Mouse (Mus musculus) forebrain, embryonic 13.5 days (tissue): Measurements from ENCODE around the gene Qars. TPM values are rescaled to one million over a fixed set of nuclear protein-coding genes. Genes with fewer than 3 reads are reported as not detected.
A peak's percentile ranks its signal among the peaks of the same experiment; 100 is the strongest.

Experiments
- ATAC-seq: fragments of 200-750 bp; cut with Nextera tagmentation; 2 replicates; pipeline ENCODE4 v1.8.0; 2017
- H3K27ac ChIP-seq: fragments of 300-500 bp; sonication (generic); 2 replicates; pipeline ENCODE4 v1.5.1; 2015; ENCODE audit warnings: inconsistent platforms, mild to moderate bottlenecking, moderate library complexity
- H3K27me3 ChIP-seq: fragments of 300-500 bp; sonication (generic); 2 replicates; pipeline ENCODE4 v1.6.1; 2015; ENCODE audit warnings: mild to moderate bottlenecking, inconsistent platforms
- H3K36me3 ChIP-seq: fragments of 300-500 bp; sonication (generic); 2 replicates; pipeline ENCODE4 v1.6.1; 2015; ENCODE audit warnings: mild to moderate bottlenecking, inconsistent platforms; ENCODE audit not compliant: poor library complexity, severe bottlenecking
- H3K4me1 ChIP-seq: fragments of 300-500 bp; sonication (generic); 2 replicates; pipeline ENCODE4 v1.6.1; 2015; ENCODE audit warnings: inconsistent platforms
- H3K4me2 ChIP-seq: fragments of 300-500 bp; sonication (generic); 2 replicates; pipeline ENCODE4 v1.6.1; 2015; ENCODE audit warnings: inconsistent platforms, mild to moderate bottlenecking, moderate library complexity
- H3K4me3 ChIP-seq: fragments of 300-500 bp; sonication (generic); 2 replicates; pipeline ENCODE4 v1.5.1; 2015; ENCODE audit warnings: mild to moderate bottlenecking, inconsistent platforms
- H3K9ac ChIP-seq: fragments of 300-500 bp; sonication (generic); 2 replicates; pipeline ENCODE4 v1.6.1; 2015; ENCODE audit warnings: mild to moderate bottlenecking, inconsistent platforms
- H3K9me3 ChIP-seq: fragments of 300-500 bp; sonication (generic); replicated peaks from 2 replicates; pipeline ENCODE4 v1.6.1; 2016; ENCODE audit warnings: inconsistent platforms
- WGBS: fragments of 180-500 bp; shearing (Covaris S2); methylation state at CpG from one replicate; pipeline ENCODE4 v1.1.7; 2015; 5-methylcytosine and 5-hydroxymethylcytosine counted together
- polyA plus RNA-seq: library from polyadenylated mRNA; unstranded; fragments of >200 nt; fragmentation: Nextera tagmentation; extraction: Ambion mirVana; gene quantifications from 2 replicates; pipeline ENCODE4 v1.2.1, GENCODE M21; 2015

Qars gene
- 80.4 and 91.2 TPM in 2 replicates for polyA plus RNA-seq

GRCm38 (mm10) chr9:108507619-108508434 lies at the start of gene Qars:
Gene Qars, plus strand, starts transcription at chr9:108507706.
- peak within 1 kb of the TSS; percentile 52; the same call in 1 of the 2 replicates for H3K27ac ChIP-seq
- peak within 1 kb of the TSS; percentile 89 for H3K4me2 ChIP-seq
- peaks cover 41% of the 10 kb centered on the region for H3K36me3 ChIP-seq
- H3K9me3 ChIP-seq: no peaks in the 10 kb centered on the region
- H3K4me1 ChIP-seq: peaks cover 15% of the 10 kb centered on the region
- peak; percentile 97 for ATAC-seq
- no peaks in the 10 kb centered on the region for H3K27me3 ChIP-seq
- WGBS: under 1% methylated on average over 37 of the region's 37 CpGs
- H3K4me3 ChIP-seq: peak within 1 kb of the TSS; percentile 69
- peak within 1 kb of the TSS; percentile 78 for H3K9ac ChIP-seq

GRCm38 (mm10) chr9:108459939-108460318 lies 47.6 kb upstream of the Qars start:
- Histone ChIP-seq H3K36me3 (peaks cover 22% of the 10 kb centered on the region), H3K4me3 (peak overlapping the region; percentile 85), H3K9ac (no peak overlapping the region), H3K4me2 (peak overlapping the region; percentile 85), H3K4me1 (peaks cover 18% of the 10 kb centered on the region), H3K27me3 (no peaks in the 10 kb centered on the region), H3K9me3 (no peaks in the 10 kb centered on the region), H3K27ac (peak overlapping the region; percentile 72; the same call in 1 of the 2 replicates)
- WGBS: 90% methylated on average over 1 of the region's 1 CpGs
- ATAC-seq: peak; percentile 27

GRCm38 (mm10) chr9:108460319-108461178 lies 47.0 kb upstream of the Qars start, which contains the start of gene Ccdc71:
Gene Ccdc71, plus strand, starts transcription at chr9:108460527.
- H3K27ac ChIP-seq: peak within 1 kb of the TSS; percentile 72
- peak within 1 kb of the TSS; percentile 85 for H3K4me2 ChIP-seq
- H3K36me3 ChIP-seq: peaks cover 28% of the 10 kb centered on the region
- WGBS: under 1% methylated on average over 52 of the region's 52 CpGs
- peaks cover 18% of the 10 kb centered on the region for H3K4me1 ChIP-seq
- no peaks in the 10 kb centered on the region for H3K27me3 ChIP-seq
- peak; percentile 85 for ATAC-seq
- H3K9me3 ChIP-seq: no peaks in the 10 kb centered on the region
- peak within 1 kb of the TSS; percentile 79 for H3K9ac ChIP-seq
- H3K4me3 ChIP-seq: peak within 1 kb of the TSS; percentile 85

GRCm38 (mm10) chr9:108461181-108461631 lies 46.3 kb upstream of the Qars start, which contains the start of gene Klhdc8b:
Gene Klhdc8b, minus strand, starts transcription at chr9:108461581.
- Histone ChIP-seq H3K9ac (peak within 1 kb of the TSS; percentile 79), H3K27me3 (no peaks in the 10 kb centered on the region), H3K9me3 (no peaks in the 10 kb centered on the region), H3K36me3 (peaks cover 34% of the 10 kb centered on the region), H3K27ac (peak within 1 kb of the TSS; percentile 72), H3K4me3 (peak within 1 kb of the TSS; percentile 85), H3K4me2 (peak within 1 kb of the TSS; percentile 85), H3K4me1 (peaks cover 18% of the 10 kb centered on the region)
- peak; percentile 20; the same call in 1 of the 2 replicates for ATAC-seq
- 23% methylated on average over 11 of the region's 11 CpGs for WGBS

GRCm38 (mm10) chr9:108461675-108462074 lies 45.8 kb upstream of the Qars start:
- Histone ChIP-seq H3K4me3 (peak overlapping the region; percentile 85), H3K4me2 (peak overlapping the region; percentile 85), H3K9ac (peak overlapping the region; percentile 79), H3K36me3 (peaks cover 38% of the 10 kb centered on the region), H3K9me3 (no peaks in the 10 kb centered on the region), H3K27ac (no peak overlapping the region), H3K4me1 (peaks cover 18% of the 10 kb centered on the region), H3K27me3 (no peaks in the 10 kb centered on the region)
- no peak for ATAC-seq
- 90% methylated on average over 5 of the region's 5 CpGs for WGBS

GRCm38 (mm10) chr9:108462192-108462591 lies 45.3 kb upstream of the Qars start:
- no peak for ATAC-seq
- H3K27ac ChIP-seq: no peak overlapping the region
- H3K4me3 ChIP-seq: no peak overlapping the region
- no peaks in the 10 kb centered on the region for H3K9me3 ChIP-seq
- no peaks in the 10 kb centered on the region for H3K27me3 ChIP-seq
- H3K9ac ChIP-seq: no peak overlapping the region
- peaks cover 18% of the 10 kb centered on the region for H3K4me1 ChIP-seq
- WGBS: 89% methylated on average over 10 of the region's 10 CpGs
- H3K4me2 ChIP-seq: peak overlapping the region; percentile 85
- peaks cover 43% of the 10 kb centered on the region for H3K36me3 ChIP-seq

- Histone ChIP-seq H3K27me3 (no peaks in the 10 kb centered on the region), H3K4me3 (no peak overlapping the region), H3K9me3 (no peaks in the 10 kb centered on the region), H3K36me3 (peaks cover 47% of the 10 kb centered on the region), H3K9ac (no peak overlapping the region), H3K27ac (no peak overlapping the region), H3K4me2 (no peak overlapping the region), H3K4me1 (peaks cover 18% of the 10 kb centered on the region)
- no peak for ATAC-seq
- WGBS: 97% methylated on average over 9 of the region's 9 CpGs
Observed at GRCm38 (mm10) chr9:108463713-108464112, 43.8 kb upstream of the Qars start.

GRCm38 (mm10) chr9:108466219-108466618 lies 41.3 kb upstream of the Qars start:
- H3K4me1 ChIP-seq: peaks cover 10% of the 10 kb centered on the region
- no peak overlapping the region for H3K27ac ChIP-seq
- no peak overlapping the region for H3K9ac ChIP-seq
- H3K36me3 ChIP-seq: peaks cover 47% of the 10 kb centered on the region
- no peaks in the 10 kb centered on the region for H3K27me3 ChIP-seq
- no peak overlapping the region for H3K4me3 ChIP-seq
- H3K4me2 ChIP-seq: no peak overlapping the region
- no peaks in the 10 kb centered on the region for H3K9me3 ChIP-seq
- ATAC-seq: no peak
- 90% methylated on average over 2 of the region's 2 CpGs for WGBS

GRCm38 (mm10) chr9:108469430-108469829 lies 38.1 kb upstream of the Qars start:
- H3K4me2 ChIP-seq: no peak overlapping the region
- no peak for ATAC-seq
- 87% methylated on average over 5 of the region's 5 CpGs for WGBS
- H3K4me3 ChIP-seq: no peak overlapping the region
- no peaks in the 10 kb centered on the region for H3K4me1 ChIP-seq
- no peak overlapping the region for H3K9ac ChIP-seq
- no peaks in the 10 kb centered on the region for H3K27me3 ChIP-seq
- H3K27ac ChIP-seq: no peak overlapping the region
- H3K36me3 ChIP-seq: peaks cover 30% of the 10 kb centered on the region
- no peaks in the 10 kb centered on the region for H3K9me3 ChIP-seq

GRCm38 (mm10) chr9:108469845-108470244 lies 37.7 kb upstream of the Qars start:
- H3K4me2 ChIP-seq: no peak overlapping the region
- no peak for ATAC-seq
- 83% methylated on average over 4 of the region's 4 CpGs for WGBS
- H3K9ac ChIP-seq: no peak overlapping the region
- H3K36me3 ChIP-seq: peaks cover 26% of the 10 kb centered on the region
- H3K9me3 ChIP-seq: no peaks in the 10 kb centered on the region
- H3K27ac ChIP-seq: no peak overlapping the region
- no peaks in the 10 kb centered on the region for H3K27me3 ChIP-seq
- H3K4me1 ChIP-seq: no peaks in the 10 kb centered on the region
- H3K4me3 ChIP-seq: no peak overlapping the region

- no peak overlapping the region for H3K4me2 ChIP-seq
- 79% methylated on average over 1 of the region's 1 CpGs for WGBS
- no peak overlapping the region for H3K4me3 ChIP-seq
- H3K4me1 ChIP-seq: peaks cover 11% of the 10 kb centered on the region
- no peak overlapping the region for H3K27ac ChIP-seq
- no peak overlapping the region for H3K9ac ChIP-seq
- ATAC-seq: no peak
- H3K9me3 ChIP-seq: no peaks in the 10 kb centered on the region
- no peaks in the 10 kb centered on the region for H3K27me3 ChIP-seq
- H3K36me3 ChIP-seq: no peaks in the 10 kb centered on the region
Observed at GRCm38 (mm10) chr9:108474528-108474927, 33.0 kb upstream of the Qars start.
